Mouse (Mus musculus) testis, adult 2 months (tissue): ENCODE measurements at regions not wholly inside any gene's neighbourhood (a gene's known extent, or its start where the extent isn't known, plus 50 kb on each side); places are given as distances from the start of the nearest gene placed in this dataset.

ENCODE experiments used
- CTCF ChIP-seq: fragments of 200-500 bp; IDR thresholded peaks from 2 replicates; pipeline ENCODE4 v1.5.1; 2012; ENCODE audit warnings: low read depth, mild to moderate bottlenecking, inconsistent platforms, low read length, moderate library complexity; ENCODE audit not compliant: control insufficient read depth, insufficient read depth, insufficient replicate concordance
- POLR2A ChIP-seq: fragments of 200-500 bp; IDR thresholded peaks from 2 replicates; pipeline ENCODE4 v1.6.1; 2012; ENCODE audit warnings: low read depth, mild to moderate bottlenecking, inconsistent platforms, low read length, moderate library complexity; ENCODE audit not compliant: control insufficient read depth

DNA sequence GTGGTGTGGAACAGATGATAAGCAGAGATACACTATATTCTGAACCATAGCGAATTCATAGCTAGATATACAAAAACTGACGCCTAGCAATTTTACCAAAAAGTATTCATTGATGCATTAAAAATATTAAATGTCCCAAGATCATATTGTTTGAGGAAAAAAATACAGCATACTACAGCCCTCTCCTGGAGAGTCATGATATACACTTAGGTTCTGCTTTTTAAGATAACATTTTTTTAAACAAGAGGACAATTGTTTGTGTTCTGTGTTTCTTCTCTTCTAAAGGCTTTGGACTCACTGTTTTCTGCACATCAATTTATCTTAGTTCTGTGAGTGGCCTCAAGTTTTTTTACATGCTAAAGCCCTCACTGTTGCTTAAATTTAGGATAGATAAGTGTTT, 102.2 kb downstream of the Ptgs2 start:
- TF ChIP-seq CTCF: no peak
- no peak for TF ChIP-seq POLR2A
